Mouse (Mus musculus) liver, postnatal 0 days (tissue): ENCODE data around the gene Clip3. TPM values are rescaled to one million over a fixed set of nuclear protein-coding genes. Genes with fewer than 3 reads are reported as not detected.
A peak's percentile ranks its signal among the peaks of the same experiment; 100 is the strongest.

ENCODE experiments used
- ATAC-seq: fragments of 200-750 bp; cut with Nextera tagmentation; 2 replicates; pipeline ENCODE4 v1.8.0; 2017; ENCODE audit warnings: mild to moderate bottlenecking, moderate library complexity
- DNase-seq: peaks from one replicate; pipeline ENCODE4 v3.0.0-alpha.2; 2016
- H3K27ac ChIP-seq: fragments of 300-500 bp; sonication (generic); 2 replicates; pipeline ENCODE4 v1.5.1; 2014; ENCODE audit warnings: antibody characterized with exemption, moderate library complexity, mild to moderate bottlenecking, low read depth
- H3K27me3 ChIP-seq: fragments of 300-500 bp; sonication (generic); 2 replicates; pipeline ENCODE4 v1.6.1; 2014; ENCODE audit warnings: low read length, control low read depth, mixed read lengths; ENCODE audit not compliant: insufficient read depth
- H3K36me3 ChIP-seq: fragments of 300-500 bp; sonication (generic); replicated peaks from 2 replicates; pipeline ENCODE4 v1.6.1; 2014; ENCODE audit warnings: mild to moderate bottlenecking, control low read depth, low read length, moderate library complexity, mixed read lengths; ENCODE audit not compliant: insufficient read depth
- H3K4me1 ChIP-seq: fragments of 300-500 bp; sonication (generic); 2 replicates; pipeline ENCODE4 v1.6.1; 2014; ENCODE audit warnings: antibody characterized with exemption, mild to moderate bottlenecking, control low read depth; ENCODE audit not compliant: insufficient read depth
- H3K4me2 ChIP-seq: fragments of 300-500 bp; sonication (generic); 2 replicates; pipeline ENCODE4 v1.6.1; 2014; ENCODE audit warnings: low read depth, mild to moderate bottlenecking, low read length, moderate library complexity, mixed read lengths
- H3K4me3 ChIP-seq: fragments of 300-500 bp; sonication (generic); 2 replicates; pipeline ENCODE4 v1.5.1; 2014; ENCODE audit warnings: low read depth, low read length
- H3K9ac ChIP-seq: fragments of 300-500 bp; sonication (generic); replicated peaks from 2 replicates; pipeline ENCODE4 v1.6.1; 2014; ENCODE audit warnings: mild to moderate bottlenecking, moderate library complexity
- H3K9me3 ChIP-seq: fragments of 300-500 bp; sonication (generic); 2 replicates; pipeline ENCODE4 v1.6.1; 2016; ENCODE audit warnings: mild to moderate bottlenecking, control low read depth, low read length, mixed read lengths
- CTCF ChIP-seq: sonication (generic); IDR thresholded peaks from 2 replicates; pipeline ENCODE4 v1.5.1; 2016; ENCODE audit warnings: antibody characterized with exemption, low read depth
- EP300 ChIP-seq: IDR thresholded peaks from 2 replicates; pipeline ENCODE4 v1.6.1; 2016; ENCODE audit warnings: antibody characterized with exemption, low read depth, mild to moderate bottlenecking
- WGBS: fragments of 180-500 bp; shearing (Covaris S2); extraction: QIAGEN DNeasy Blood & Tissue Kit; methylation state at CpG from one replicate; pipeline ENCODE4 v1.1.7; 2014; ENCODE audit not compliant: insufficient replicate concordance; 5-methylcytosine and 5-hydroxymethylcytosine counted together
- polyA plus RNA-seq: library from polyadenylated mRNA; unstranded; fragments of >200 nt; fragmentation: Nextera tagmentation; extraction: Ambion mirVana; gene quantifications from 2 replicates; pipeline ENCODE4 v1.2.1, GENCODE M21; 2015

Gene Clip3
- polyA plus RNA-seq, 1 experiment from 2014 or later, result 0.34 TPM

GRCm38 (mm10) chr7:30354059-30354458 lies 62.5 kb downstream of the Clip3 start:
- Histone ChIP-seq H3K36me3 (no peaks in the 10 kb centered on the region), H3K9me3 (no peaks in the 10 kb centered on the region), H3K9ac (peak overlapping the region; percentile 26; the same call in 1 of the 2 replicates), H3K4me3 (no peak overlapping the region), H3K27ac (peak overlapping the region; percentile 91), H3K4me2 (peak overlapping the region; percentile 45), H3K4me1 (peaks cover 8% of the 10 kb centered on the region), H3K27me3 (no peaks in the 10 kb centered on the region)
- DNase-seq (peak; percentile 62), ATAC-seq (peak; percentile 70)
- TF ChIP-seq CTCF, result no peak
- TF ChIP-seq EP300, result peak; percentile 38; the same call in 1 of the 2 replicates
- 54% methylated on average over 3 of the region's 4 CpGs for WGBS

Other genes with a start within 250 kb of the Clip3 start
- 0.31 and 0.36 TPM in 2 replicates for gene Zfp14, start 240.3 kb upstream of the Clip3 start, polyA plus RNA-seq
- gene Zfp82, start 218.8 kb upstream of the Clip3 start, polyA plus RNA-seq, result 0.54 and 0.68 TPM in 2 replicates
- not detected in 2 replicates for gene Gm26920, start 201.3 kb upstream of the Clip3 start, polyA plus RNA-seq
- gene Zfp566, start 201.2 kb upstream of the Clip3 start, polyA plus RNA-seq, result 1.2 and 1.7 TPM in 2 replicates
- 10.1 and 10.7 TPM in 2 replicates for gene Zfp260, start 197.0 kb upstream of the Clip3 start, polyA plus RNA-seq
- gene Zfp382, start 169.8 kb upstream of the Clip3 start, polyA plus RNA-seq, result 0.54 and 0.75 TPM in 2 replicates
- gene Zfp146, start 122.0 kb upstream of the Clip3 start, polyA plus RNA-seq, result 2.1 and 3.1 TPM in 2 replicates
- gene Cox7a1, start 107.6 kb upstream of the Clip3 start, polyA plus RNA-seq, result 7.0 and 15.1 TPM in 2 replicates
- 30.2 and 30.6 TPM in 2 replicates for gene Capns1, start 92.9 kb upstream of the Clip3 start, polyA plus RNA-seq
- 42.9 and 43.3 TPM in 2 replicates for gene Polr2i, start 59.8 kb upstream of the Clip3 start, polyA plus RNA-seq
- 41.8 and 42.1 TPM in 2 replicates for gene Tbcb, start 59.5 kb upstream of the Clip3 start, polyA plus RNA-seq
- not detected in 2 replicates for gene Ovol3, start 56.0 kb upstream of the Clip3 start, polyA plus RNA-seq
- gene Thap8, start 11.6 kb upstream of the Clip3 start, polyA plus RNA-seq, result 0.08 and 0.15 TPM in 2 replicates
- gene Wdr62, start 11.3 kb upstream of the Clip3 start, polyA plus RNA-seq, result 3.1 and 3.4 TPM in 2 replicates
- gene Alkbh6, start 17.0 kb downstream of the Clip3 start, polyA plus RNA-seq, result 23.1 and 23.9 TPM in 2 replicates
- 11.4 and 12.8 TPM in 2 replicates for gene Syne4, start 23.1 kb downstream of the Clip3 start, polyA plus RNA-seq
- gene E130208F15Rik, start 30.0 kb downstream of the Clip3 start, polyA plus RNA-seq, result not detected in 2 replicates
- gene Sdhaf1, start 32.2 kb downstream of the Clip3 start, polyA plus RNA-seq, result 14.0 TPM in 2 replicates
- 7.4 and 8.3 TPM in 2 replicates for gene Lrfn3, start 71.0 kb downstream of the Clip3 start, polyA plus RNA-seq
- 221 and 231 TPM in 2 replicates for gene Tyrobp, start 122.0 kb downstream of the Clip3 start, polyA plus RNA-seq
- 17.4 and 17.6 TPM in 2 replicates for gene Hcst, start 128.1 kb downstream of the Clip3 start, polyA plus RNA-seq
- 1.7 and 2.3 TPM in 2 replicates for gene Nfkbid, start 130.0 kb downstream of the Clip3 start, polyA plus RNA-seq
- 1.2 and 1.6 TPM in 2 replicates for gene Aplp1, start 153.8 kb downstream of the Clip3 start, polyA plus RNA-seq
- gene Kirrel2, start 166.0 kb downstream of the Clip3 start, polyA plus RNA-seq, result 0.05 TPM in 1 of 2 replicates, not detected in the other
- 0.06 and 0.07 TPM in 2 replicates for gene Nphs1, start 166.6 kb downstream of the Clip3 start, polyA plus RNA-seq
- gene Prodh2, start 201.9 kb downstream of the Clip3 start, polyA plus RNA-seq, result 203 and 205 TPM in 2 replicates
- 1.0 and 1.1 TPM in 2 replicates for gene Arhgap33, start 243.3 kb downstream of the Clip3 start, polyA plus RNA-seq